Mouse (Mus musculus) MEL (cell line): ENCODE measurements at regions not wholly inside any gene's neighbourhood (a gene's known extent, or its start where the extent isn't known, plus 50 kb on each side); places are given as distances from the start of the nearest gene placed in this dataset.

Experiments
- DNase-seq: peaks from one replicate; pipeline ENCODE4 v3.0.0; 2011; ENCODE audit warnings: low read depth, low spot score
- H3K27ac ChIP-seq: 2 replicates; pipeline ENCODE4 v1.5.1; 2012; ENCODE audit warnings: low read depth, mild to moderate bottlenecking, control low read depth, low read length, moderate library complexity; ENCODE audit not compliant: control insufficient read depth
- H3K27me3 ChIP-seq, 2 experiments: fragments of 150-350 bp in 1 of 2; sonication (generic) in 1 of 2; 2 replicates each; pipeline ENCODE4 v1.6.1; 2012; ENCODE audit warnings: low read length in 2 of 2, mild to moderate bottlenecking in 2 of 2, improper control_type of control experiment in 1 of 2, moderate library complexity in 1 of 2; ENCODE audit not compliant: insufficient read depth in 2 of 2, control insufficient read depth in 1 of 2
- H3K36me3 ChIP-seq, 2 experiments: 2 replicates each; pipeline ENCODE4 v1.6.1; 2012 to 2014; ENCODE audit warnings: low read length in 2 of 2, improper control_type of control experiment in 1 of 2, inconsistent platforms in 1 of 2, mild to moderate bottlenecking in 1 of 2; ENCODE audit not compliant: insufficient read depth in 2 of 2, control insufficient read depth in 1 of 2
- H3K4me1 ChIP-seq, 2 experiments: fragments of 150-350 bp in 1 of 2; sonication (generic) in 1 of 2; 2 replicates each; pipeline ENCODE4 v1.6.1; 2012; ENCODE audit warnings: low read length in 2 of 2, improper control_type of control experiment in 1 of 2, mild to moderate bottlenecking in 1 of 2; ENCODE audit not compliant: insufficient read depth in 2 of 2, control insufficient read depth in 1 of 2
- H3K4me3 ChIP-seq, 2 experiments: fragments of 150-350 bp in 1 of 2; sonication (generic) in 1 of 2; 2 replicates each; pipeline ENCODE4 v1.5.1; 2012; ENCODE audit warnings: low read depth in 2 of 2, low read length in 2 of 2, mild to moderate bottlenecking in 2 of 2, moderate library complexity in 2 of 2, control low read depth in 1 of 2, improper control_type of control experiment in 1 of 2; ENCODE audit not compliant: control insufficient read depth in 1 of 2, insufficient read depth in 1 of 2
- H3K79me2 ChIP-seq: 2 replicates; pipeline ENCODE4 v1.6.1; 2012; ENCODE audit warnings: mild to moderate bottlenecking, low read length, moderate library complexity; ENCODE audit not compliant: control insufficient read depth, poor library complexity, insufficient read depth
- H3K9ac ChIP-seq: 2 replicates; pipeline ENCODE4 v1.6.1; 2012; ENCODE audit warnings: low read depth, mild to moderate bottlenecking, control low read depth, low read length, moderate library complexity; ENCODE audit not compliant: control insufficient read depth, poor library complexity, severe bottlenecking
- H3K9me3 ChIP-seq: fragments of 150-350 bp; sonication (generic); replicated peaks from 2 replicates; pipeline ENCODE4 v1.6.1; 2012; ENCODE audit warnings: mild to moderate bottlenecking, low read length, improper control_type of control experiment, moderate library complexity; ENCODE audit not compliant: insufficient read depth
- CHD1 ChIP-seq: IDR thresholded peaks from 2 replicates; pipeline ENCODE4 v1.6.1; 2012; ENCODE audit warnings: low read depth, mild to moderate bottlenecking, inconsistent platforms, low read length, improper control_type of control experiment
- CHD2 ChIP-seq: IDR thresholded peaks from 2 replicates; pipeline ENCODE4 v1.6.1; 2011; ENCODE audit warnings: low read length, improper control_type of control experiment
- ETS1 ChIP-seq: IDR thresholded peaks from 2 replicates; pipeline ENCODE4 v1.6.1; 2012; ENCODE audit warnings: low read depth, mild to moderate bottlenecking, inconsistent platforms, low read length, improper control_type of control experiment, moderate library complexity
- GATA1 ChIP-seq: IDR thresholded peaks from 2 replicates; pipeline ENCODE4 v1.6.1; 2011; ENCODE audit warnings: low read depth, low read length, improper control_type of control experiment
- MAZ ChIP-seq: IDR thresholded peaks from 2 replicates; pipeline ENCODE4 v1.6.1; 2012; ENCODE audit warnings: low read depth, mild to moderate bottlenecking, inconsistent platforms, low read length, improper control_type of control experiment
- MXI1 ChIP-seq: IDR thresholded peaks from 2 replicates; pipeline ENCODE4 v1.6.1; 2011; ENCODE audit warnings: mild to moderate bottlenecking, low read depth, low read length, improper control_type of control experiment
- NRF1 ChIP-seq: IDR thresholded peaks from 2 replicates; pipeline ENCODE4 v1.6.1; 2014; ENCODE audit warnings: low read depth, mild to moderate bottlenecking, inconsistent platforms, low read length, improper control_type of control experiment, moderate library complexity; ENCODE audit not compliant: poor library complexity, insufficient read depth, severe bottlenecking
- POLR2A ChIP-seq, 2 experiments: IDR thresholded peaks; 2 replicates each; pipeline ENCODE4 v1.6.1; 2011 to 2012; ENCODE audit warnings: low read length in 2 of 2, mild to moderate bottlenecking in 2 of 2, control low read depth in 1 of 2, improper control_type of control experiment in 1 of 2, low read depth in 1 of 2, moderate library complexity in 1 of 2; ENCODE audit not compliant: control insufficient read depth in 1 of 2, insufficient read depth in 1 of 2, poor library complexity in 1 of 2
- SIN3A ChIP-seq: IDR thresholded peaks from 2 replicates; pipeline ENCODE4 v1.6.1; 2012; ENCODE audit warnings: low read length, improper control_type of control experiment, inconsistent platforms
- SMC3 ChIP-seq: IDR thresholded peaks from 2 replicates; pipeline ENCODE4 v1.6.1; 2011; ENCODE audit warnings: low read depth, low read length, improper control_type of control experiment
- TBP ChIP-seq: IDR thresholded peaks from 2 replicates; pipeline ENCODE4 v1.8.0; 2011; ENCODE audit warnings: low read depth, low read length, improper control_type of control experiment
- UBTF ChIP-seq: IDR thresholded peaks from 2 replicates; pipeline ENCODE4 v1.6.1; 2012; ENCODE audit warnings: low read depth, mild to moderate bottlenecking, inconsistent platforms, low read length, improper control_type of control experiment, moderate library complexity, borderline replicate concordance; ENCODE audit not compliant: insufficient read depth
- USF1 ChIP-seq: IDR thresholded peaks from 2 replicates; pipeline ENCODE4 v1.6.1; 2014; ENCODE audit warnings: low read depth, mild to moderate bottlenecking, inconsistent platforms, low read length, improper control_type of control experiment, moderate library complexity
- ZNF384 ChIP-seq: IDR thresholded peaks from 2 replicates; pipeline ENCODE4 v1.6.1; 2012; ENCODE audit warnings: low read depth, mild to moderate bottlenecking, inconsistent platforms, low read length, improper control_type of control experiment

DNA sequence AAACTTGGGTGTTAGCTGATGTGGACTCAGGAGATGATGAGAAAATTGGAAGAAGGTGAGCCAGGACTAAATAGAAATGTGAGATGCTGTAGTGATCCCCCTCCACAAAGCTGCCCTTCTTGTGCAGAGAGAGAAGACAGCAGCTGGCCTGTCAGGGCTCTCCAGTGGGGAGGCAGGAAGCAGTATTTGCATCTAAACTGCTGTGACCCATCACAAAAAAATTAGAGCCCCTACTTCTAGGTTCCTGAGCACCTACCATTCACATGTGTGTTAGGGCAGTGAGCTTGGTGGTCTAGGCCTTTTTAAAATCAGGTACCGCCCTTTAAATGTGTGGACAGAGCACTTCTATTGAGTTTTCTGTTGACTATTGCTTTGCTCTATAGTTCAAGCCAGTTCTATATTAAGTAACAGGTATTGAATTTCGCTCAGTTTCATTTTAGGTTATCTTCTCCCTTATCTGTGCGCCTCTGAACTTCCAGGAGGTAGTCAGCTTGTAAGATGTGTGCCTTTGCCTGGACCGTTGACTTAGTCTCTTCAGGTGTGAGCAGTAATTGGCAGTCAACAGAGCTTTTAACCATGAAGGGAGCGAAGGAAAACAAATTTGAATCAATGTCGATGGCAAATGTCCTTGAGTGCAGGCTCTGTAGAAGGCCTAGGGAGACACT lies 174.1 kb upstream of the Map3k1 start:
- Histone ChIP-seq H3K4me3 (no peak overlapping the region), H3K9me3 (no peaks in the 10 kb centered on the region), H3K36me3 (peaks cover 0 to 2% of the 10 kb centered on the region in 2 experiments; a peak in 1 of 4 replicates), H3K27me3 (no peaks in the 10 kb centered on the region; a peak in 1 of 4 replicates), H3K9ac (no peak overlapping the region), H3K79me2 (no peaks in the 10 kb centered on the region), H3K27ac (no peak overlapping the region), H3K4me1 (0 out of 4 replicates have a peak, but pooled peaks cover 0 to 3% of the 10 kb centered on the region in 2 experiments)
- DNase-seq: no peak
- TF ChIP-seq GATA1: no peak

DNA sequence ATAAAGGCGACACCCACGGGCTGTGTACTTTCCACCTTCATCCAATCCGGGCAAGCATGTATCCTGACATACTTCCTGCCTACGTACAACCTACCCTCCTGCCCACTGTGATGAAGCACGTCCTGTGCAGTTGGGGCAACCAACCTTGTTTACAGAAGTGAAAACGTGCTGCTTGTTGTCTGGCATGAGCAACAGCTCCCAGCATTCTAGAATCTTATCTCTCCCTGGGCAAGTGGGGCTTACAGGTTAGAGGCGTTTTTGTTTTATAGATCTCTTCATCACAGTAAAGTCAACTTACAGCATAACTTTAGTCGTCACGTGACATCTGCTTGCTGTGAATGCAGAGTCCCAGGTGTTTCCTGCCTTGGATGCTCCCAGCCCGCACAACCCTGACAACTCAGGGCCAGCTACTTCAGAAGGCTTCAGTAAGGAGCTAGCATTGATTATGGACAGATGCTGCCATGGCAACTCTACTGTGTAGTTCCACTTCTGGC lies 175.3 kb upstream of the Map3k1 start:
- DNase-seq: no peak
- Histone ChIP-seq H3K79me2 (no peaks in the 10 kb centered on the region), H3K27me3 (no peaks in the 10 kb centered on the region; a peak in 1 of 4 replicates), H3K4me3 (no peak overlapping the region), H3K4me1 (0 out of 4 replicates have a peak, but pooled peaks cover 0 to 3% of the 10 kb centered on the region in 2 experiments), H3K9me3 (no peaks in the 10 kb centered on the region), H3K27ac (no peak overlapping the region), H3K36me3 (peaks cover 0 to 2% of the 10 kb centered on the region in 2 experiments; a peak in 1 of 4 replicates), H3K9ac (no peak overlapping the region)
- TF ChIP-seq UBTF (no peak), ETS1 (no peak), MXI1 (no peak)

DNA sequence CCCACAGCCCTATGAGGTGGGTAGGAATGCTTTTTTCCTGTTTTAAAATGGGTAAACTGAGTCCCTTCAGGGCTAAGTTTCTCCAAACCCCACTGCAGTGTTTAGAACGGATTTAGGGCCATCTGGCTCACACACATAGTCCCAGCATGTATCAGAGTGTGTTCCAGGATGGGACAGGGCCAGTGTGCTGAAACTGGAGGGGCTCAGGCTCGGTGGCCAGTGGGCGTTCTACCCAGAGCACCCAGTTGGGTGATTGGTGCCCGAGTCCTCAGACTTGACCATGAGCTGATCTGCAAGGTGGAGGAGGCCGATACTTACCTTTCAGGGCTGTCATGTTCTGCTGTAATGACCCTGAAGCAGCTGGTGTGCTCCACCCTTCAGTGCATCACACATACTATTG lies 176.6 kb upstream of the Map3k1 start:
- Histone ChIP-seq H3K79me2 (no peaks in the 10 kb centered on the region), H3K9ac (no peak overlapping the region)

More for the DNA sequence above, 176.6 kb upstream of the Map3k1 start:
- DNase-seq: no peak
- Histone ChIP-seq H3K4me3 (no peak overlapping the region), H3K4me1 (0 out of 4 replicates have a peak, but pooled peaks cover 0 to 3% of the 10 kb centered on the region in 2 experiments), H3K36me3 (peaks cover 0 to 2% of the 10 kb centered on the region in 2 experiments; a peak in 1 of 4 replicates), H3K27me3 (no peaks in the 10 kb centered on the region; a peak in 1 of 4 replicates), H3K27ac (no peak overlapping the region), H3K9me3 (no peaks in the 10 kb centered on the region)
- TF ChIP-seq CHD1 (no peak), CHD2 (no peak), USF1 (no peak), TBP (no peak), SIN3A (no peak), SMC3 (no peak), POLR2A (IDR thresholded peaks at IDR 0.05; ENCODE audit: control insufficient read depth in 1 of 2, insufficient read depth in 1 of 2, low read depth in 1 of 2, low read length in 2 of 2, poor library complexity in 1 of 2) (no peak), MAZ (no peak), NRF1 (no peak), MXI1 (no peak), ZNF384 (no peak)
